Mouse (Mus musculus) hindbrain, embryonic 13.5 days (tissue): ENCODE data around the gene P2ry6. TPM values are rescaled to one million over a fixed set of nuclear protein-coding genes. Genes with fewer than 3 reads are reported as not detected.

Experiments
- ATAC-seq: fragments of 200-750 bp; cut with Nextera tagmentation; 2 replicates; pipeline ENCODE4 v1.8.0; 2017; ENCODE audit warnings: moderate TSS enrichment; ENCODE audit not compliant: low FRiP score
- H3K27ac ChIP-seq: fragments of 300-500 bp; sonication (generic); 2 replicates; pipeline ENCODE4 v1.5.1; 2015; ENCODE audit warnings: inconsistent platforms, mild to moderate bottlenecking, moderate library complexity
- H3K27me3 ChIP-seq: fragments of 300-500 bp; sonication (generic); 2 replicates; pipeline ENCODE4 v1.6.1; 2015; ENCODE audit warnings: mild to moderate bottlenecking, inconsistent platforms
- H3K36me3 ChIP-seq: fragments of 300-500 bp; sonication (generic); 2 replicates; pipeline ENCODE4 v1.6.1; 2015; ENCODE audit warnings: mild to moderate bottlenecking, inconsistent platforms
- H3K4me1 ChIP-seq: fragments of 300-500 bp; sonication (generic); replicated peaks from 2 replicates; pipeline ENCODE4 v1.6.1; 2015; ENCODE audit warnings: inconsistent platforms
- H3K4me2 ChIP-seq: fragments of 300-500 bp; sonication (generic); 2 replicates; pipeline ENCODE4 v1.6.1; 2015; ENCODE audit warnings: inconsistent platforms, mild to moderate bottlenecking, moderate library complexity
- H3K4me3 ChIP-seq: fragments of 300-500 bp; sonication (generic); 2 replicates; pipeline ENCODE4 v1.5.1; 2015; ENCODE audit warnings: mild to moderate bottlenecking, inconsistent platforms
- H3K9ac ChIP-seq: fragments of 300-500 bp; sonication (generic); 2 replicates; pipeline ENCODE4 v1.6.1; 2015; ENCODE audit warnings: mild to moderate bottlenecking, inconsistent platforms
- H3K9me3 ChIP-seq: fragments of 300-500 bp; sonication (generic); 2 replicates; pipeline ENCODE4 v1.6.1; 2016; ENCODE audit warnings: inconsistent platforms
- WGBS: fragments of 180-500 bp; shearing (Covaris S2); methylation state at CpG from one replicate; pipeline ENCODE4 v1.1.7; 2015; 5-methylcytosine and 5-hydroxymethylcytosine counted together
- polyA plus RNA-seq: library from polyadenylated mRNA; unstranded; fragments of >200 nt; fragmentation: Nextera tagmentation; extraction: Ambion mirVana; gene quantifications from 2 replicates; pipeline ENCODE4 v1.2.1, GENCODE M21; 2015

P2ry6 gene
- polyA plus RNA-seq, 1 experiment from 2014 or later, result 3.5 TPM

DNA sequence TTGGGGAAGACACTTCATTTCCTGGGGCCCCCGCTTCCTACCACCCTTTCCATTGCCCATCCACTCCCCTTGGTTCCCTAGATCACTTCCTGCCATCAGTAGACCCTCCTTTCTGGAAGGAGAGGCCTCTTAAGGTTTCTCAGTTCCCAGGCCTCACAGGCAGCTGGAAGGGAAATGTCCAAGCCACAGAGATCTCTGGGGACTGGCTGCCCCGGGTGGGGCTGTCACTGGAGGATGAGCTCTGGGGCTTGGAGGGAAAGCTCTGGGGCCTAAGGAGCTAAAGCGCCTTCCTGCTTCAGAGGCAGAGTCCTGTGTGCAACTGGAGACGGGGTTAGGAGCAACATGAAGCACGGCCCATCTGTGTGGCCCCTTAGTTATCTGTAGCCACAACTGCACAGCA lies 69.8 kb downstream of the P2ry6 start:
- H3K4me1 ChIP-seq, result peaks cover 9% of the 10 kb centered on the region
- no peak overlapping the region for H3K27ac ChIP-seq
- H3K36me3 ChIP-seq, result no peaks in the 10 kb centered on the region
- H3K27me3 ChIP-seq, result no peaks in the 10 kb centered on the region
- no peak overlapping the region for H3K4me3 ChIP-seq
- WGBS, result 90% methylated on average over 5 of the region's 5 CpGs
- no peak overlapping the region for H3K4me2 ChIP-seq
- H3K9ac ChIP-seq, result no peak overlapping the region
- no peaks in the 10 kb centered on the region for H3K9me3 ChIP-seq
- no peak for ATAC-seq

DNA sequence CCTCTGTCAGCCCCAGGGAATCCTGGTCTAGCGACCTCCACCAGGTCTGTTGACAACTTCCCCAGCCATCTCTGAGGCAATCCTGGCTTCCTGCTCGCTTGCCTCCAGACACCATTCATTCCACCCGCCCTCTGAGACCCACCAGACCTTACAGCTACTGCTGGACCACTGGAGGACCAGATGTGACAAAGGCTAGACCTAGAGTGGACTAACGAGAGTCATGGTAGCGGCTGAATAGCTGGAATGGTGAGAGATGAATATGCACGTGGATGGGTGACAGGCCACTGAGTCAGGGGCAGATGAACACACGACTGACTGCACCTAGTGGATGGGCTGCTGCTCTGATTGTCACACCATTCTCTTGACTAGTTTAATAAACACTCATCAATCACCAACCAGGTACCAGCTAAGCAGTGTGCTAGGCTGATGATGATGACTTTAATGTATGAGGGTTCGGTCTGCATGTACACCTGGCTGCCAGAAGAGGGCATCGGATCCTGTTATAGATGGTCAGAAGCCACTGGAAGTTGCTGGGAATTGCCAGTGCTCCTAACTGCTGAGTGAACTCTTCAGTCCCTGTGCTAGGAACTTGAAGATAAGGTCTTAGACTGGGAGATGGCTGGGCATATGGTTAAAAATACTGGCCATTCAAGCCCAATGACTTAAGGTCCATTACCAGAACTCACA lies 71.9 kb downstream of the P2ry6 start:
- H3K9me3 ChIP-seq, result no peaks in the 10 kb centered on the region
- ATAC-seq, result no peak
- WGBS, result 83% methylated on average over 9 of the region's 9 CpGs

DNA sequence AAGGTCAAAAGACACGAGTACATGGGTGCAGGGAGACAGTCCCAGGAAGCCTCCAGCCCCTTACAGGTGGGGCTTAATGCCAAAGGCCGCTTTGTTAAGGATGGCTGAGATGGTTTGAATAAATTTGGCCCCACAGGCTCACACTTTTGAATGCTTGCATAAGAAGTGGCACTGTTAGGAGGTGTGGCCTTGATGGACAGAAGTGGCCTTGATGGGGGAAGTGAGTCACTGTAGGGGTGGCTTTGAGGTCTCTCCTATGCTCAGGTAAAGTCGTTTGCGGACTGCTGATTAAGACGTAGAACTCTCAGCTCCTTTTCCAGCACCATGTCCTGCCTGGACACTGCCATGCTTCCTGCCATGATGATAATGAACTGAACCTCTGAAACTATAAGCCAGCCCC lies 76.6 kb downstream of the P2ry6 start:
- no peaks in the 10 kb centered on the region for H3K27me3 ChIP-seq
- no peak for ATAC-seq
- H3K36me3 ChIP-seq, result no peaks in the 10 kb centered on the region
- peaks cover 24% of the 10 kb centered on the region for H3K4me1 ChIP-seq
- no peak overlapping the region for H3K27ac ChIP-seq
- H3K9me3 ChIP-seq, result no peaks in the 10 kb centered on the region
- H3K4me3 ChIP-seq, result no peak overlapping the region
- H3K9ac ChIP-seq, result no peak overlapping the region
- H3K4me2 ChIP-seq, result no peak overlapping the region
- 81% methylated on average over 5 of the region's 5 CpGs for WGBS

More for the DNA sequence above, 71.9 kb downstream of the P2ry6 start:
- Histone ChIP-seq H3K36me3 (no peaks in the 10 kb centered on the region), H3K4me2 (no peak overlapping the region), H3K27me3 (no peaks in the 10 kb centered on the region), H3K4me3 (no peak overlapping the region), H3K27ac (no peak overlapping the region), H3K4me1 (no peaks in the 10 kb centered on the region), H3K9ac (no peak overlapping the region)

DNA sequence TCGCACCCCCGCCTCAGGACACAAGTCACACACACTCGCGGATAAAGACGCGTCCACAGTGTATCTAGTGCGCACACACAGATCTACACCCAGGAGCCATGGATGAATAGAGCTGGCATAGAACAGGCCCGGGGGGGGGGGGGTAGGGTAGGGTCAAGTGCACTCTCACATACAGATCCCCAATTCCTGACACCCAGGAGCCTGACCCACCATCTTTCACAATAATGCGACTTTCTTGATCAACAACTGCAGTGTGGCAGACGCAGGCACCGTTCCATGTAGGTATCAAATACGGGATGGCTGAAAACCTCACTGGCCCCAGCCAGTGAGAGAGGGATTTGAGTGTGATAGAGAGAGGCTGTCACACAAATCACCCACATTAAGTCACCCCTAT lies 79.6 kb downstream of the P2ry6 start:
- H3K4me3 ChIP-seq, result peak overlapping the region; percentile 57

DNA sequence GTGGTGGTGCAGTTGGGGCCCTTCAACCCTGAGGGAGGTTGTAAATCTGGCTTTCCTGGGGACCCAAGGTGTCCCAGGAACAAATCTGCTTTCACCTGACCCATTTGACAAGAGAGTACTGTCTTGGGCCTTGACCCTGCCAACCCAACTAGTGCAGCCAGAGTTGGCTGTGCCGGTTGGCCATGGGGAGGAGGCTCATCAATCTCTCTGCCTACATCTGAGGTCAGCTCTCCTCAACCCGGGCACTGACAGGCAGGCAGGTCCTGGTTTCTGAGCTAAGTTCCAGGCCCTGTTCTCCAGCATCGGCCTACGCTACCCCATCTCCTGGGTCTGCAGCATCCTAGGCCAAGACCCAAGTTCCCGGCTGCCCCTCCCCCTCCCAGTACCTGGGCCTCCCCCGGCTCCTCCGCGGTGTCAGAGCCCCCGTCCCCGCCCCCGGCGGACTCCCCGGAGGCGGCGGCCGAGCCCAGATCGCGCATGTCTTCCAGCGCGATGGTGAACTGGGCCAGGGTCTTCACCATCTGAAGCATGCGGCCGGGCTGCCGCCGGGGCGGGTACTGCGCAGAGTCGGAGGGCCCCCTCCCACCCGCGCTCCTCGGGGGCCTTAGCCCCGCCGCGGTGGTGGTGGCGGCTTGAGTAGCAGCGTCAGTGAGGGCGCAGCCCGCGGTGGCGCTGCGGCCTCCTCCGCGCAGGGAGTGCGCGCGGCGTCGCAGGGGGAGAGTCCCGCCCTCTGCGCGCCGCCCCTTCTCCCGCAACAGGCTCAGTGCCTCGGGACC lies 80.2 kb downstream of the P2ry6 start:
- Histone ChIP-seq H3K27me3 (no peaks in the 10 kb centered on the region), H3K27ac (peak overlapping the region; percentile 73), H3K36me3 (peaks cover 12% of the 10 kb centered on the region), H3K9ac (peak overlapping the region; percentile 82), H3K9me3 (no peaks in the 10 kb centered on the region), H3K4me3 (peak overlapping the region; percentile 57), H3K4me1 (peaks cover 34% of the 10 kb centered on the region), H3K4me2 (peak overlapping the region; percentile 87)
- ATAC-seq, result peak; percentile 78
- WGBS, result 4% methylated on average over 50 of the region's 53 CpGs

More for the DNA sequence above, 79.6 kb downstream of the P2ry6 start:
- H3K4me2 ChIP-seq, result peak overlapping the region; percentile 87
- H3K9me3 ChIP-seq, result no peaks in the 10 kb centered on the region
- WGBS, result 3% methylated on average over 12 of the region's 12 CpGs
- no peak overlapping the region; the same call in 1 of the 2 replicates for H3K27ac ChIP-seq
- H3K4me1 ChIP-seq, result peaks cover 34% of the 10 kb centered on the region
- H3K9ac ChIP-seq, result peak overlapping the region; percentile 82
- ATAC-seq, result peak; percentile 44
- H3K27me3 ChIP-seq, result no peaks in the 10 kb centered on the region
- peaks cover 7% of the 10 kb centered on the region; the same call in 1 of the 2 replicates for H3K36me3 ChIP-seq

DNA sequence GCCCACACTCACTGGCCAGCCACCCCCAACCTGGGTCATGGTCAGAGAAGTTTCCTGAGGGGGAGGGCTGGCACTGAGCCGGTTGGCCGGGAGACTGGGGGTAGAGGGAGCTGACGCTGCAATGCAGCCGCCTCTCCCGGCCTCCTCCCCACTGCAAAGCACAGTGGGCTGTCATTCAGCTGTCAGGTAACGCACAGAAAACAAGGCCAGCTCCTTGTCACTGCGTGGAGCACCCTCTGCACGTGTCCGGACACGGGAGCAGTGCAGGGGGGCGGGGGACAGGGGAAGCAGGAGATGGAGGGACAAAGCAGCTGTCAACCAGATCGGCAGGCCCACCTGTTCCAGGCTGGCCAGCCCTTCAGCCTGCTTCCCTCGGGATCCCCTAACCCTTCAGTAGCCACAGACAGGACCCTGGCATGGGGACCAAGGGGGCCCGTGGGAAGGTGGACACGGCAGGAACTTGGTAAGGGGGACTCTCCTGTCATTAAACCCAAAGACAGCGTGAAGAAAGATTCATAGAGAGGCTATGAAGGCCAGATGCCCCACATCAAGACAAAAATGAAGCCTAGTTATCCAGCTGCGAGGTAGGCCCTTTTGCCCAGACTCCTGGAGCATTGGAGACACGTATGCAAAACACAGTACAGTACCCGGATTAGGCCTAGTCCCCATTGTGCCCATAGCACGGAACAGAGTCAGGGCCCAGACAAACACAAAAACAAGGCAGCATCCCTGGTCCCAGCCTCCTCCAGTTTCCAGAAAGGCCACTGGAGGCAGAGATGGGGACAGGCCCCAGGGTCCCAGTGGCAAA lies 81.0 kb downstream of the P2ry6 start:
- peak; percentile 21 for ATAC-seq
- Histone ChIP-seq H3K9me3 (no peaks in the 10 kb centered on the region), H3K27ac (peak overlapping the region; percentile 73), H3K4me3 (peak overlapping the region; percentile 57), H3K4me1 (peaks cover 34% of the 10 kb centered on the region), H3K9ac (peak overlapping the region; percentile 82), H3K36me3 (peaks cover 20% of the 10 kb centered on the region), H3K4me2 (peak overlapping the region; percentile 87), H3K27me3 (no peaks in the 10 kb centered on the region)
- WGBS, result 31% methylated on average over 20 of the region's 20 CpGs

Other genes with a start within 250 kb of the P2ry6 start
- gene Relt, start 111.2 kb downstream of the P2ry6 start, polyA plus RNA-seq, result 4.3 and 4.8 TPM in 2 replicates
- 7.2 and 7.7 TPM in 2 replicates for gene Arhgef17, start 42.5 kb downstream of the P2ry6 start, polyA plus RNA-seq
- gene P2ry2, start 38.2 kb upstream of the P2ry6 start, polyA plus RNA-seq, result 0.39 and 0.65 TPM in 2 replicates
- 35.8 and 38.6 TPM in 2 replicates for gene Fchsd2, start 118.2 kb upstream of the P2ry6 start, polyA plus RNA-seq